Mouse (Mus musculus) intestine, embryonic 14.5 days (tissue): Measurements from ENCODE around the gene Wdr5b. TPM values are rescaled to one million over a fixed set of nuclear protein-coding genes. Genes with fewer than 3 reads are reported as not detected.
"Not testable (repeated sequence)": the region's sequence is repeated elsewhere in the genome, so short reads cannot be mapped to it uniquely, and the experiment has no call there.

Source experiments
- ATAC-seq: fragments of 200-750 bp; cut with Nextera tagmentation; replicated peaks from 2 replicates; pipeline ENCODE4 v1.8.0; 2017; ENCODE audit warnings: low read depth, moderate number of reproducible peaks, moderate TSS enrichment, moderate library complexity; ENCODE audit not compliant: low FRiP score, low TSS enrichment
- DNase-seq: peaks from one replicate; pipeline ENCODE4 v3.0.0-alpha.2; 2018; ENCODE audit warnings: low spot score
- H3K27ac ChIP-seq: fragments of 300-500 bp; sonication (generic); 2 replicates; pipeline ENCODE4 v1.5.1; 2014; ENCODE audit warnings: low read depth, mild to moderate bottlenecking, control low read depth
- H3K27me3 ChIP-seq: fragments of 300-500 bp; sonication (generic); replicated peaks from 2 replicates; pipeline ENCODE4 v1.6.1; 2014; ENCODE audit warnings: low read length, control low read depth; ENCODE audit not compliant: control insufficient read depth, insufficient read depth
- H3K36me3 ChIP-seq: fragments of 300-500 bp; sonication (generic); 2 replicates; pipeline ENCODE4 v1.6.1; 2014; ENCODE audit warnings: low read length, control low read depth; ENCODE audit not compliant: control insufficient read depth, insufficient read depth
- H3K4me1 ChIP-seq: fragments of 300-500 bp; sonication (generic); replicated peaks from 2 replicates; pipeline ENCODE4 v1.6.1; 2014; ENCODE audit warnings: low read length, control low read depth, mixed read lengths; ENCODE audit not compliant: control insufficient read depth, insufficient read depth
- H3K4me2 ChIP-seq: fragments of 300-500 bp; sonication (generic); 2 replicates; pipeline ENCODE4 v1.6.1; 2014; ENCODE audit warnings: low read length
- H3K4me3 ChIP-seq: fragments of 300-500 bp; sonication (generic); 2 replicates; pipeline ENCODE4 v1.5.1; 2014; ENCODE audit warnings: low read depth, low read length, control low read depth, mixed read lengths
- H3K9ac ChIP-seq: fragments of 300-500 bp; sonication (generic); 2 replicates; pipeline ENCODE4 v1.6.1; 2014; ENCODE audit warnings: mild to moderate bottlenecking, low read length
- H3K9me3 ChIP-seq: fragments of 300-500 bp; sonication (generic); 2 replicates; pipeline ENCODE4 v1.6.1; 2016; ENCODE audit warnings: low read length, control low read depth; ENCODE audit not compliant: control insufficient read depth
- WGBS: fragments of 180-500 bp; shearing (Covaris S2); extraction: QIAGEN DNeasy Blood & Tissue Kit; methylation state at CpG from one replicate; pipeline ENCODE4 v1.1.7; 2014; 5-methylcytosine and 5-hydroxymethylcytosine counted together
- polyA plus RNA-seq: library from polyadenylated mRNA; unstranded; fragments of >200 nt; fragmentation: Nextera tagmentation; extraction: Ambion mirVana; gene quantifications from 2 replicates; pipeline ENCODE4 v1.2.1, GENCODE M21; 2014

The Wdr5b gene
- polyA plus RNA-seq, 1 experiment from 2014 or later, result 8.7 TPM

DNA sequence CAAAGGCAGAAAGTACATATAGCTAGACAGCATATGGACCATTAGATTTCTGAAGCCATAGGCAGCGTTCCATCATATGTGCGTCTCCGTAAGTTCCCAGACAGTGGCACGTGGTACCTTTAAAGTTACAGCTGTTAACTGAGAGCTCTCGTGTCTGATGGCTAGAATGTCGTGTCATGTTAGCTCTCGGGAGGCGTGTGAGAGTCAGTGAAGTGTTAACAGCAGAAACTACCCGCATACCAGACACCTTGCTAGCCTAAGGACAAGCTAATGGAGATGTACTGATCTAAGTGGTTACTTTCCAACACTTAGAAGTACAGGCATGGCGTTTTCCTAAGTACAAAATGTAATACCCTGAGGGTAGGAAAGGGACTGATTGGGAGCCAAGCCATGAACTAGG, 2.1 kb downstream of the Wdr5b start:
- H3K36me3 ChIP-seq, result peaks cover 53% of the 10 kb centered on the region
- no peaks in the 10 kb centered on the region for H3K27me3 ChIP-seq

GRCm38 (mm10) chr16:36043964-36044363, 3.0 kb downstream of the Wdr5b start:
- H3K4me1 ChIP-seq, result peaks cover 9% of the 10 kb centered on the region
- no peaks in the 10 kb centered on the region for H3K27me3 ChIP-seq
- 83% methylated on average over 4 of the region's 4 CpGs for WGBS
- H3K27ac ChIP-seq, result no peak overlapping the region
- H3K36me3 ChIP-seq, result peaks cover 62% of the 10 kb centered on the region
- no peaks in the 10 kb centered on the region for H3K9me3 ChIP-seq
- no peak overlapping the region for H3K9ac ChIP-seq
- H3K4me2 ChIP-seq, result no peak overlapping the region
- DNase-seq (no peak), ATAC-seq (no peak)
- H3K4me3 ChIP-seq, result no peak overlapping the region

More for the DNA sequence above, 2.1 kb downstream of the Wdr5b start:
- DNase-seq, result no peak
- ATAC-seq, result no peak
- Histone ChIP-seq H3K4me3 (no peak overlapping the region), H3K27ac (no peak overlapping the region), H3K4me1 (peaks cover 9% of the 10 kb centered on the region), H3K9ac (no peak overlapping the region), H3K9me3 (no peaks in the 10 kb centered on the region), H3K4me2 (no peak overlapping the region)
- 86% methylated on average over 10 of the region's 10 CpGs for WGBS

DNA sequence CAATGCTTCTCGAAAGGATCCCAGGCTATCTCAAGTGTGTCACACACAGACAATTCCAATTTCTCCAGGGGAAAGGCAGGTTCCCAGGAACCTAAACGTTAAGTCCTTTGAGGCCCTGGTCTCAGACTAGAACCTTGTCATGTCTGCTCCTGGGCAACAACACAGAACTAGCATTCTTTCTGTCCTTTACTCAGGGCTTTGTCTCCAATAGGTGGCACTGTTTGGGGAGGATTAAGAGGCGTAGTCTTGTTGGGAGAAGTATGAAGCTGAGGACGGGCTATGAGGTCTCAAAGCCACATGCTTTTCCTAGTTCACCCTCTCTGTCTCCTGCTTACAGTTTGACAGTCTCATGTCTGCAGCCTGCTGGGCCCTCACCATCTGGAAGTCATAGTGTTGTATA, 6.5 kb downstream of the Wdr5b start:
- DNase-seq (no peak), ATAC-seq (no peak)
- H3K27ac ChIP-seq, result no peak overlapping the region
- H3K4me1 ChIP-seq, result peaks cover 1% of the 10 kb centered on the region; the same call in 1 of the 2 replicates
- no peaks in the 10 kb centered on the region for H3K9me3 ChIP-seq
- no peaks in the 10 kb centered on the region for H3K27me3 ChIP-seq
- 89% methylated on average over 4 of the region's 4 CpGs for WGBS
- H3K36me3 ChIP-seq, result peaks cover 96% of the 10 kb centered on the region
- H3K4me3 ChIP-seq, result no peak overlapping the region
- no peak overlapping the region for H3K9ac ChIP-seq
- no peak overlapping the region for H3K4me2 ChIP-seq

GRCm38 (mm10) chr16:36051491-36051890, 10.5 kb downstream of the Wdr5b start:
- no peak for ATAC-seq
- H3K27me3 ChIP-seq, result no peaks in the 10 kb centered on the region
- DNase-seq, result no peak
- no peak overlapping the region for H3K4me2 ChIP-seq
- no peaks in the 10 kb centered on the region for H3K4me1 ChIP-seq
- peaks cover 62% of the 10 kb centered on the region for H3K36me3 ChIP-seq
- 87% methylated on average over 6 of the region's 6 CpGs for WGBS
- no peak overlapping the region for H3K4me3 ChIP-seq
- H3K9me3 ChIP-seq, result no peaks in the 10 kb centered on the region
- no peak overlapping the region for H3K27ac ChIP-seq
- H3K9ac ChIP-seq, result no peak overlapping the region

GRCm38 (mm10) chr16:36053524-36054275, 12.7 kb downstream of the Wdr5b start:
- 0 out of 2 replicates have a peak, but pooled peaks cover 3% of the 10 kb centered on the region for H3K4me1 ChIP-seq
- no peak overlapping the region for H3K27ac ChIP-seq
- no peaks in the 10 kb centered on the region for H3K27me3 ChIP-seq
- 69% methylated on average over 6 of the region's 6 CpGs for WGBS
- H3K9me3 ChIP-seq, result no peaks in the 10 kb centered on the region
- DNase-seq (no peak), ATAC-seq (no peak)
- H3K4me2 ChIP-seq, result no peak overlapping the region
- peaks cover 41% of the 10 kb centered on the region for H3K36me3 ChIP-seq
- no peak overlapping the region for H3K9ac ChIP-seq
- H3K4me3 ChIP-seq, result no peak overlapping the region

- ATAC-seq, result no peak
- H3K36me3 ChIP-seq, result peaks cover 29% of the 10 kb centered on the region
- H3K4me1 ChIP-seq, result 0 out of 2 replicates have a peak, but pooled peaks cover 3% of the 10 kb centered on the region
- H3K4me2 ChIP-seq, result no peak overlapping the region
- no peaks in the 10 kb centered on the region for H3K27me3 ChIP-seq
- WGBS, result 93% methylated on average over 8 of the region's 8 CpGs
- H3K27ac ChIP-seq, result no peak overlapping the region
- no peak overlapping the region for H3K4me3 ChIP-seq
- H3K9ac ChIP-seq, result no peak overlapping the region
- DNase-seq, result no peak
- no peaks in the 10 kb centered on the region for H3K9me3 ChIP-seq
Measured at GRCm38 (mm10) chr16:36054920-36055319, 13.9 kb downstream of the Wdr5b start.

DNA sequence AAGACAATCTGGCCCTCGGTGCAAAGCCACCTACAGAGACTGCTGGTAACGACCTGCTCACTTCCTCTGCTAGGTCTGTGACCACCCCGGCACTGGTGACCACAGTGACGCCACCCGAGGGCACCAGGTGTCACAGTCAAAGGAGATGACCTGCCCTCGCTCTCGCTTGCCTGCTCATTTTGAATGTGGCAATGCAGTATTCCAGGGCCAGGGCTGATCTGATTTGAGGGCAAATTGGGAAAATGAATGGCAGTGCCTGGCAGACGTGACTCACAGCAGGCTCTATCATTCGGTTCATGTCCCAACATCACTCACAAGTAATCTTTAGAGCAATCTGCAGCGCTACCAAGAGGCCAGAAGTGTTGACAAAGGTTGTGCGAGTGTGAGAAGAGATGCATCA, 15.4 kb downstream of the Wdr5b start:
- no peak overlapping the region for H3K9ac ChIP-seq
- WGBS, result 92% methylated on average over 11 of the region's 11 CpGs
- ATAC-seq, result no peak

GRCm38 (mm10) chr16:36057933-36058475, 17.0 kb downstream of the Wdr5b start:
- WGBS, result 57% methylated on average over 8 of the region's 8 CpGs
- Histone ChIP-seq H3K27me3 (no peaks in the 10 kb centered on the region), H3K27ac (no peak overlapping the region), H3K4me3 (no peak overlapping the region), H3K36me3 (peaks cover 9% of the 10 kb centered on the region; the same call in 1 of the 2 replicates), H3K4me2 (no peak overlapping the region), H3K9ac (no peak overlapping the region), H3K4me1 (0 out of 2 replicates have a peak, but pooled peaks cover 3% of the 10 kb centered on the region), H3K9me3 (no peaks in the 10 kb centered on the region)
- ATAC-seq (no peak), DNase-seq (no peak)

More for the DNA sequence above, 15.4 kb downstream of the Wdr5b start:
- no peak overlapping the region for H3K4me2 ChIP-seq
- no peaks in the 10 kb centered on the region for H3K9me3 ChIP-seq
- H3K4me1 ChIP-seq, result 0 out of 2 replicates have a peak, but pooled peaks cover 3% of the 10 kb centered on the region
- peaks cover 21% of the 10 kb centered on the region for H3K36me3 ChIP-seq
- DNase-seq, result no peak
- no peaks in the 10 kb centered on the region for H3K27me3 ChIP-seq
- no peak overlapping the region for H3K4me3 ChIP-seq
- H3K27ac ChIP-seq, result no peak overlapping the region

GRCm38 (mm10) chr16:36062534-36062933, 21.5 kb downstream of the Wdr5b start:
- 91% methylated on average over 1 of the region's 1 CpGs for WGBS
- H3K36me3 ChIP-seq, ATAC-seq: not testable (repeated sequence)

More at GRCm38 (mm10) chr16:36062534-36062933, 21.5 kb downstream of the Wdr5b start:
- H3K9ac ChIP-seq, H3K4me1 ChIP-seq, H3K4me2 ChIP-seq, H3K4me3 ChIP-seq, H3K27ac ChIP-seq, H3K27me3 ChIP-seq, DNase-seq, H3K9me3 ChIP-seq: not testable (repeated sequence)
